Mouse (Mus musculus): ENCODE results near the gene Tgfbr3. TPM values are rescaled to one million over a fixed set of nuclear protein-coding genes. Genes with fewer than 3 reads are reported as not detected.

Gene Tgfbr3
- 7.2 and 9.4 TPM in 2 replicates for polyA plus RNA-seq (2012; rRNA removed)

DNA sequence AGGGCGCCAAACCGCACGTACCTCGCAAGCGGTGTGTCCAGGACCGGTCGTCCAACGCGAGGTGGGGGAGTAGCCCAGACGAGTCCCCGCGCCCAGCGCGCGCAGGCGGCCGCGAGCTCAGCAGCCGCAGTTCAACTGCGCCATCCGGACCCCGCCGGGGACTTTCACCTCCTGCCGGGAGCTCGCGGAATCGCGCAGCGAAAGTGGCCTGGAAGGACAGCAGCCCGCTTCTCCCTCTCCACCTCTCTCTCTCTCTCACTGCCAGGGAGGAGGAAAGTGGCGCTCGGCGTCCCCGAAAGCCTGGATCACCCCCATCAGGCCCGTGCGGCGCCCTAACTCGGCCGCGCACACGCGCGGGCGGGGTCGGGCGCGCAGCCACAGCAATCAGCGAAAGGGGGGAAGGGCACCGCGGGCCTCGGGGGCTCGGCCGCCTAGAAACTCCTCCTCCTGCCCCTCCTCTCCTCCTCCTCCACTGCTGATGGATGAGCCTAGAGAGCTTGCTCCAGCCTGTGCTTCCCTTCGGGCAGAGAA, at the start of gene Tgfbr3:
TSS of gene Tgfbr3 (minus strand) at position 396 of the 531 bp plus-strand sequence.

DNA sequence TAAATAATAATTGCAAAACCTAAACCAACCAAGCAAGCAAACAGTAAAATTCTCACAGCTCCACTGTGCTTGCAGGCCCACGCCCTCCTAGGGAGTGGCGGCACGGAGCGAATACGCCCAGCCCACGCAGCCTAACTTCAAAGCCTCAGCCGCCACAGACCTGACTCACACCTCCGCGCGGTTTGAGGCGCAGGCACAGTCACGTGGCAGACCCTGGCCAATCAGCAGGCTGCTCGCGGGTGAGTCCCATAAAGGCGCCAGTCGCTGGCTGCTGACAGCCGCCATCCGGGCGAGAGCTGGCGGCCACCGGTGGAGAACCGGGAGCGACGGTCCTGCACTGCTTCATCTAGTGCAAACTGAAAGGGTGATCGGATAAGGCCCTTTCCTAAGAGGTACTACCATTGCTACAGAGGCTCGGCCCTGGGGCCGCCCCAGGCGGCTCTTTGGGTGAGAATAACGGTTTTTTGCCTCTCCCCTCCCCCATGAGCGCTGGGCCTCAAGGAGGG, 41.5 kb upstream of the Tgfbr3 start, which contains the start of gene Brdt:
TSS of gene Brdt (plus strand) at position 244 of the 506 bp plus-strand sequence.

Other genes with a start within 250 kb of the Tgfbr3 start
- gene Brdt, start 41.5 kb upstream of the Tgfbr3 start, polyA plus RNA-seq (2012; rRNA removed): 0.89 and 2.7 TPM in 2 replicates
- gene Ephx4, start 113.1 kb upstream of the Tgfbr3 start, polyA plus RNA-seq (2012; rRNA removed): 0.59 and 0.81 TPM in 2 replicates
- not detected in 2 replicates for gene Lpcat2b, start 141.9 kb upstream of the Tgfbr3 start, polyA plus RNA-seq (2012; rRNA removed)
- 8.0 and 9.6 TPM in 2 replicates for gene Btbd8, start 148.4 kb upstream of the Tgfbr3 start, polyA plus RNA-seq (2012; rRNA removed)
- gene Gm42669, start 218.0 kb upstream of the Tgfbr3 start, polyA plus RNA-seq (2012; rRNA removed): 0.10 and 0.14 TPM in 2 replicates
- 0.01 and 0.04 TPM in 2 replicates for gene 1700028K03Rik, start 245.1 kb upstream of the Tgfbr3 start, polyA plus RNA-seq (2012; rRNA removed)